Mouse (Mus musculus) thymus, postnatal 0 days (tissue): ENCODE results near the gene Rai14. TPM values are rescaled to one million over a fixed set of nuclear protein-coding genes. Genes with fewer than 3 reads are reported as not detected.
A peak's percentile ranks its signal among the peaks of the same experiment; 100 is the strongest.

ENCODE experiments used
- DNase-seq: peaks from one replicate; pipeline ENCODE4 v3.0.0-alpha.2; 2015; ENCODE audit warnings: low spot score
- polyA plus RNA-seq: library from polyadenylated mRNA; unstranded; fragments of >200 nt; fragmentation: Nextera tagmentation; extraction: Ambion mirVana; gene quantifications from 2 replicates; pipeline ENCODE4 v1.2.1, GENCODE M21; 2015

The Rai14 gene
- polyA plus RNA-seq, 1 experiment from 2014 or later = 6.8 TPM

DNA sequence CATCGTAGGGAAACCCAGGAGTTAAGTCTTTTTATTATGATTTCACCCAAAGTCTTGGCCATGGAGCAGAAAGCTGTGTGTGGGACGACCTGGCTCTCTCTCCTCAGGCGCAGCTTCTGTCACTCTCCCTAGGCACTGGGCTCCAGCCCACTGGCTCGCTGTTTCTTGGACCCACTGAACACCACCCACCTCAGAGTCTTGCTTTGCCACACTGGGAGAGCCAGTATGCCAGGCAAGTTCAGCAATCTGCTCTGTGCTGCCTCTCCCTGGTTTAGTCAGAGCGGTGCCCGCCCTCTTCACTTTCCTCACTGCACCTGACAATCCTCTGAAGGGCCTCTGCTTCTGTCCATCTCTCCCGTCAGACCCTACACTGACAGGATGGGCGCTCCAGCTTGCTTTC is 93.2 kb downstream of the Rai14 start:
- no peak for DNase-seq

DNA sequence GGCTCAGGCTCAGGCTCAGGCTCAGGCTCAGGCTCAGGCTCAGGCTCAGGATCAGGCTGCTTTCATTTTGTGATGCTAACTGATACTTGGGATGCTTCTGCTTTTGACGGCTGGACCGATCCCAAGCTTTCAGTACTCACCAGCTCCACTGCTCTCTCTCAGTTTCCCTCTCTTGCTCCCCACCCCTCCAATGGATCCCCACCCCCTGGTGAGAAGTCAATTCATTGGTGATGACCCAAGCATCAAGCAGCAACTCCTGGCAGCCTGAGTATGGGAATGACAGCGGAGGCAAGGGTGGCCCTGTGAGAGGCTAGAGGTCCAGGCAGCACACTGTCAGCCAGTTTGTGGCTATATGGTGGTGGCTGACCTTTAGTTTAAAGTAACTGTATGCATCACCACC is 94.7 kb downstream of the Rai14 start:
- no peak for DNase-seq

DNA sequence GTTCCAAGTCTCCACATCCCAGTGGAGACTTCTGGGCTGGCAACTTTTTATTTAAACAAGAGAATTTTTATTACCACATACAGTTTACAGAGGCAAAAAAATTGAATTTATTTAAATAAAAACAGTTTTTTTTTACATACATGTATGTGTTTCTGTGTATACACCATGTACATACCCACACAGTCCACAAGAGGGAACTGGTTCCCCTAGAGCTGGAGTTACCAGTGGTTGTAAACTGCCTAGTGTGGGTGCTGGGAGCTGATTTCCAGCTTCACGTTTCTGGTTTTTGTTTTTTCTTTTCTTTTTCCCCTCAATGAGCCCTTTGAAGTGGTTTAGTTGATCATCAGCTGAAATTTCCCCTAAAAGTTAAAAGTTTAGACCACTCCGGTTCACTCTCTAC is 96.1 kb downstream of the Rai14 start:
- DNase-seq = no peak

DNA sequence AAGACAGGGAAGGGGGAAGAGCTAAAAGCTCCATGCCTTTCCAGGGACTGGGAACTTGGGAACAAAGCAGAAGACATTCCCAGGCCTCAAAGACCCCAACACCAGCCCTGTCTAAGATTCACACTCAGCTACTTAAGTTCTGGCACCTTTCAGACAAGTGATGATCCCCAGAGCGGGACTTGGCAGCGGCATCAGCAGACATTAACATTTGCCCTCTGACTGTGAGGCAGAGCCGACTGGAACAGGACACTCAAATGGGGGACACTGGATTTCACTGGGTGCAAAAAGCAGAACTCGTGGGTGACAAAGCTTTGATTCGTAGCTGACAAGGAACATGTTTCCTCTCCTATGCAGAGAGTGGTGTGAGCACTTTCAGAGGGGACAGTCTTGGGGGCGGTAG is 98.4 kb downstream of the Rai14 start:
- no peak for DNase-seq

- DNase-seq = no peak
Measured at GRCm38 (mm10) chr15:10611040-10611439, 103.4 kb downstream of the Rai14 start.

- no peak for DNase-seq
Measured at GRCm38 (mm10) chr15:10609107-10609506, 105.3 kb downstream of the Rai14 start.

DNA sequence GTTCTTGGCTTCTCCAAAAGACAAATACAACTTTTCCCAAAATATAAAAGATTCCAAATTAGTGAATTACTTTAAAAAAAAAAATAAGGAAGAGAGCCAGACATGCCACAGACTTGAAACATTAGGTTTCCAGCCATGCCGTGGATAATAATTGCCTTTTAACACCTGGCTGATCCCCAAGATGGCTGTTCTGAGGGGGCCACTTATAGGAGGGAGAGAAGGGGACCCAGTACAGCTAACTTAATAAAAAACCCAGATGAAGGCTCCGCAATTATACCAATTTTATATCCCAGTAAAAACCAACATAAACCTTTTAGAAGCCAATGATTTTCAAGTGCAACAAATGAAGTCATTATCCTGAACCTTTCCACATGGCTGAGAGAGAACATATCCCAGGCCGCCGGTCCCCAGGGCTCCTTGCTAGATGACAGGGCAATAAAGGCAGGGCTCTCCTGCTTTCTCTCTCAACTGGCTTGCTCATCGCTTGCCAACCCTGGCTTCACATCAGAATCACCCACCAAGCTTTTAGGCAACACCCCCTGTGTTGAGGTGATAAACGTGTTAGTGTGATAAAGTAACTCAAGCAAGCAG is 105.8 kb downstream of the Rai14 start:
- DNase-seq = no peak

DNA sequence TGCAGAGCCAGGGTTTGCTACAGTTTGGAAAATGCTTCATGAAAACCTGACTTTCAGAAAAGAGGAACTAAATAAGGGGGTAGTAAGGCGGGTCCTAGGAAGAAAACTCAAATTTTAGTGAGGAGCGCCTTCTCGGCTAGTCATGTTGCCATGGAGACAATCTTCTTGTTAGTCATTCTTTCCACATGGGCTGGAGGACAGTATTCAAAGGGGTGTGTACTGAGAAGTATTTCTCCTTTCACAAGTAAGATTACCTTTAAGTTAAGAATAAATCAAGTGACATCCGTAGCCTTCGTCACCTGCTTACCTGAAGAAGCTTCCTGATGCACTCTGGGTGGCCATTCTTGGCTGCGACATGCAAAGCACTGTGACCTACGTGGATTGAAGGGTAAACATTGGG is 115.0 kb downstream of the Rai14 start:
- DNase-seq = no peak

DNA sequence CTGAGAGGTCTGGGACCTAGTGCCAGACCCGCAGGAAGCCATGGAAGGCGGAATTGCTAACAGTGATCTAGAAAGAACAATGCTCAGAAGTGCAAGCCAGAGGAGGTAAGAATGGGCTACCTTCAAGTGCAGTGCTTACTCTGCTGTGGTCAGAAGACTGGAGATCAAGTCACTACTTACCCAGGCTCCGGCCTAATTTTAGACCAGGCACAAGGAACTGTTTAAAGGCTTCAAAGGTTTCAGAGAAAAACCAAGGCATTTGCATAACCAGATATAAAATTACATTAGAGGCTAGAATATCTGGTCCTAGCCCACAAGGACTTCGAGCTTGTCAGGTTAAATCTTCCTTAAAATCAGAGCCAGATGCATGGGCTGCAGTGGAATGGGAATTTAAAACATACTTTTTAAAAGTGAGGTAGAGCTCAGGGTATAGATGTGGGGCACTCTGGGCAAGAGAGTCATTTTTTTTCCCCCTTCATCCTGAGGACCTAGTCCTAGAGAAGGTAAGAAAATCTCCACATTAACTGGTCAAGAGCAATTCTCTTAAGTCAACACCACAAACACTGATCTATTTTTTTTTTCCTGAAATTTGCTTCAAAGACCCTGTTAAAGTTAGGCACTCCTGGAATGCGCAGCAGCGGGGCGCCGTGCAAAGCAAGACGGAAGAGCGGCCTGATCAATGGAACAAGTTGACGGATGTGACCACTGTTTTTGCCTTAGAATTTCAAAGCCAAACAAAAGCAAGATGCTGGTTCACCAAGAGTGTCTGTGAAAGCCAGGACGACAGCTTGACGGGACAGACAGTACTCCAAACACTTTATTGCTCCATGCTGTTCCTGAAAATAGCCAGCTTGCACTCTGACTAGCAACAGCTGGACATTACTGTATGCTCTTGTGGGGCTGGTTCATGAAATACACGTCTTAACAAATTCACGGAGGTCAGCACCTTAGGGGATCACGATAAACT is 115.9 kb downstream of the Rai14 start:
- DNase-seq = no peak

- DNase-seq = no peak
Measured at GRCm38 (mm10) chr15:10596871-10597270, 117.6 kb downstream of the Rai14 start.

DNA sequence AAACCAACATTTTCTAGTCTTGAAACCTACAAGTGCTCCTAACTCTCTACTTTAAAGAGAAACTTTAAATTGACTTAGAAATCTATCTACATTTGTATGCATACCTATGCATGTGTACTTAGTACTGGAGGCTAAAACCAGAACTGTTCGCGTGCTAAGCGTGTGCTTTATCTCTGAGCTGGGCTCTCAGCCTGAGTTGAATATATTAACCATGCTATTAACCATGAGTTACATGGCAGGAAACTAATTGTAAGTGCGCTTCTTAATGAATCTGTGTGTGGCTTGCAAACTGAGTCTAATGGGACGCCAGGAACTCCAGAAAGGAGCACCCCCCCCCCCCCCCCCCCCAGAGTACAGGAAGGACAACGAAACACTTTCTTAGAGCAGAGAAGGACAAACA is 119.0 kb downstream of the Rai14 start:
- DNase-seq = no peak

- no peak for DNase-seq
Measured at GRCm38 (mm10) chr15:10594910-10595309, 119.5 kb downstream of the Rai14 start.

- DNase-seq = no peak
Measured at GRCm38 (mm10) chr15:10593094-10593493, 121.3 kb downstream of the Rai14 start.

DNA sequence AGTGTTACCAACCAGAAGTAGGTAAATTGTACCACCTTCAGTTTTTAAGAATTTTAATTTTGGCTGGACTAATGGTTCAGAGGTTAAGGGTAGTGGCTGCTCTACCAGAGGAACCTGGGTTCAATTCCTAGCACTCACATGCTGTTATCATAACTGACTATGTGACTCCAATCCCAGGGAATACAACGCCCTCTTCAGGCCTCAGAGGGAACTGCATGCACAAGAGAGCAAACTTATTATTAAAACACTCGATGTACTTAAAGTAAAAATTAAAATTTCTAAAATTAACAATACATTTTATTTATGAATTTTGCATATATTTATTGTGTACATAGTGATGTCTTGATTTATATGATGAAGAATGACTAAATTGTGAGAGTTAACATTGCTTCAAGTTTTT is 127.9 kb downstream of the Rai14 start:
- DNase-seq = no peak

- no peak for DNase-seq
Measured at GRCm38 (mm10) chr15:10584359-10585187, 129.9 kb downstream of the Rai14 start.

DNA sequence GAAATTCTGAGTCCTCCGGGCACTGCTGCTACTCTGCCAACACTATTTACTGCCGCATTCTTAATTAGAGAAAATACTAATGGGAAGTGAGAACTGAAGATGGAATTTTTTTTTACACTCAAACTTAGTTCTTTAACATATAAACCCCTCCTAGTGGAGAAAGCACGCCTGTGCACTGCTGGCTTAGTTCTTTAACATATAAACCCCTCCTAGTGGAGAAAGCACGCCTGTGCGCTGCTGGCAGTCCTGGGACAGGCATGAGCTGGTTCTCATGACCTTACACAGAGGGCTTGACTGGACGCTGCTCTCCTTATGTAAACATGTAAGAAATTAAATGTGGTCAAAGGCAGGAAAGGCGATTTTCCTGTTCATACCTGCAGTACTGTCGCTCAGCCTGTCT is 131.0 kb downstream of the Rai14 start:
- DNase-seq = peak; percentile 58

GRCm38 (mm10) chr15:10579159-10579558 is 135.3 kb downstream of the Rai14 start:
- no peak for DNase-seq

DNA sequence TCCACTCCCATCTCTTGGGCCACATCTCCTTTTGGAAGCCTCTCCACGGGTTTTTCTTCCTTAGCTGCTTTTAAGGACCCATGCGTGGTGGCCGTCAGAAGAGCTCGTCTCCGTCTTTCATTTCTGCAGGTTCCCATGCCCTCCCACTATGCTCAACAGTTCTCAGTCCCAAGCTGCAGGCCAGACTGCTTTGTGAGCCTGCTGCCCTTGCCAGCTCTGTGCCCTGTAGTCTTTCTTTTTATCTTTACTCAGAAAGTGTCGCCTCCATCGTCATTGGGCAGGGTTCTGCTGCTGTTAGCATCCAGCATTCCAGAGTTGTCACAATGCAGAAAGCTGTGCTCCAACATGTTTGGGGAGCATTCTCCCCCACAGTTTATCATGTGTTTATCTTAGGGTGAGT is 147.9 kb downstream of the Rai14 start:
- DNase-seq = no peak

DNA sequence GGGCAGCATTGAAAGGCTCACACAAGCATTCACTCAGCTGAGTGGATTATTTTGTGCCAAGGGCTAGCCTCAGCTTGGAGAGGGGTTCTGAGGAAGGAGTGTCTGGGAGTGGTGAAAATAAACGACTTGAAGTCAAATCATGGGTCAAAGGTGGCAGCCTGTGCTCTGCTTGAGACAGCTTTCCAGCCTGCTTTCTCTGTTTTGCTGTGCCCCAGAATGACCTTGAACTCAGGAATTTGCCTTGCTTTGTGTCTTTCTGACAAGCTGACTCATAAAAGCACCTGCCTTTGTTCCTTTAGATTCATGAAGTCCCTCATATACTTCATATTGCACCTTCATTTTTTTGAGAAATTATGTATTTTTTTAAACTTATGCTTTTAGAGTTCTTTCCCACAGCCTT is 150.2 kb downstream of the Rai14 start:
- no peak for DNase-seq

DNA sequence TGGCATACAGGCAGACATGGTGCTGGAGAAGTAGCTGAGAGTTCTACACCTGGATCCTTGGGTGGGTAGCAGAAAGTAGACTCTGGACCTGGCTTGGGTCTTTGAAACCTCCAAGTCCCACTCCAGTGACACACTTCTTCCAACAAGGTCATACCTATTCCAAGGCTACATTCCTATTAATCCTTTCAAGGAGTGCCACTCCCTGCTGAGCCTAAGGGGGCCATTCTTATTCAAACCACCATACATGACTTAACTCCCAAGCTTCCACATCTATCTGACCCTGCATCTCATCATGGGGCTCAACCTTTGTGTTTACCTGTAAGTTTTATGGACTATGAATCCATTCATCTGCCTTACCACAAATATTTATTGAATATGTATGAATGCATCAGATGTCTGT is 152.1 kb downstream of the Rai14 start:
- DNase-seq = no peak

- DNase-seq = no peak
Measured at GRCm38 (mm10) chr15:10560005-10560404, 154.4 kb downstream of the Rai14 start.

GRCm38 (mm10) chr15:10558465-10558864 is 156.0 kb downstream of the Rai14 start, which contains the start of gene Ttc23l:
Gene Ttc23l, minus strand, starts transcription at chr15:10558668.
- no peak for DNase-seq
